Mouse (Mus musculus) retina, postnatal 1 day (tissue): ENCODE results near the gene Hhipl2.
A peak's percentile ranks its signal among the peaks of the same experiment; 100 is the strongest.
"Not testable (repeated sequence)": the region's sequence is repeated elsewhere in the genome, so short reads cannot be mapped to it uniquely, and the experiment has no call there.

ENCODE experiments used
- DNase-seq: peaks from one replicate; pipeline ENCODE4 v3.0.0-alpha.2; 2012

Hhipl2 gene

DNA sequence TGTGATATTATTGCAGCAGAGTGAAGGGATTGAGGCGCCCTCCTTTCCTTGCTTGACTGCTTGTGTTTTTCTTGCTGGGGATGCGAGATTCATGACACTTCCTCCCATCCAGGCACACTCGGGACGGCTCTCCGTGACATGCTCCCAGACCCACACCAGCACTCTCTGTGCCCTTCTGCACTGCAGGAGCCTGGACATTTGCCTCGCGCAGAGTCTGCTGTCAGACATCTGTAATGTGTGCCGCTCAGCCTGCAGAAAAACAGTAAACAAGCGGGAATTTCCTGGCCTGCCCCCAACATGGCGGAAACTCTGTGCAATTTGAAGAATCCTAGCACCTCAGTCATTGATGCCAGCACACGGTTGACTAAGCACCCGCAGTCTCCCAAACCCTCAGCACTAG, at the start of gene Hhipl2:
Gene Hhipl2 (plus strand): TSS at position 343 of the 400 bp plus-strand sequence.
- DNase-seq, result no peak

DNA sequence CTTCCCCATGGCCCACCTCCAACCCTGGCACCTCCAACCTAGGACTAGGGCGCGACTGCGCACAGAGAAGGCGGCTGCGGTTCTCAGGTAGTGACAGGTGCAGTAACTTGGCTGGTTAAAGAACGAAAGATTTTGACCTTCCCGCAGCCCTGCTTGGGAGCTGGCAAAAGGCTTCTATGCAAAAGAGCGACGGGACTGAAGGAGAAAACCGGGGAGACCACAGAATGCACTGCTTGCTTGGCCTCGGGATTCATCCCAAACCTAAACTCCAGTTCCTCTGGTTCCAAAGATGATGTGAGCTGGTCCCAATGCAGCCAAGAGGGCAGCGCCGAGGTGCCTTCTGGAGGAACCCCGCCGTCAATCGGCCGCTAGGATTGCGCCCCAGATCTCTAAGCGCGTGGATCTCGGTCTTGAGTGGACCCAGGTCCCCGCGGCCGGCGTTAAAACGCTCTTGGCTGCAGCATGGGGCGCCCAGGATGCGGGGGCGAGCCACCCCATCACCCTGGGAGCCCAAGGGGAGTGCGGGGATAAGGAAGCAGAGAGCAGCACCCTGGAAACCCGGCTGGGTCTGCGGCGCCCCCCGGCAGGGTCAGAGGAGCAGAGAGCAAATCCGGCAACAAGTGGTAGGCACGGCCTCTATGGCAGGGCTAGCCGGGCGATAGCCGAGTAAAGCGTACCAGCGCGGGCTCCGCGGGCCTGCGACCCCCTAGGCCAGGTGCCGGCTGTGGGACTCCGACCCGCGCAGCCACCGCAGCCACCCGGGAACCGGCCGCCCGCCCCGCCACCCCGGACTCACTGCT, 49.2 kb upstream of the Hhipl2 start:
- no peak for DNase-seq

DNA sequence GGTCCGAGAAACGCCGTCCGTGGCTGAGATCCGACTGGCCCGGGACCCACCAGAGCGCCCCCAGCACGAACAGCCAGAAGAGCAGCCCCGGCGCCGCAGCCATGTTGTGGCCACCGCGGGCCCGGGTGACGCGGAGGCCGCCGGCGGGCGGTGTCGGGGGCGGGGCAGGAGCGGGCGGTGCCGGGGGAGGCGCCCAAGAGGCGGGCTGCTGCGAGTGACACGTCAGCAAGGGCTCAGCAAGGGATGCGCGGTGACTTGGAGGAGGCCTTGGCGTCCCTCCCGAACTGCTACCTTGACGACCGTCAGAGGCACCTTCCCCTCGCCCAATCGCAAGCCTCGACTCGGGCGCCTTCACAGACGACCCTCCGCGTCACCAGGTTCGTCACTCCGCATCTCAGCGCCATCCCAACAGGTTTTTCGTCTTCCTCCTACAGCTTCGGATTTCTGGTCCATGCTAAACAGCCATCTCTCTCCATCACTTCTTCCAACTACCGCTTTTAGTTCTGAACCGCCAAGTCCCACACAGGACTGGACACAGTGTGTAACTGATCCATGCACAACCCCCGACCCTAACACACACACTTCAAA, 48.5 kb upstream of the Hhipl2 start, which contains the start of gene Mia3:
Gene Mia3 (minus strand): TSS at position 127 of the 588 bp plus-strand sequence.
- peak; percentile 96 for DNase-seq

DNA sequence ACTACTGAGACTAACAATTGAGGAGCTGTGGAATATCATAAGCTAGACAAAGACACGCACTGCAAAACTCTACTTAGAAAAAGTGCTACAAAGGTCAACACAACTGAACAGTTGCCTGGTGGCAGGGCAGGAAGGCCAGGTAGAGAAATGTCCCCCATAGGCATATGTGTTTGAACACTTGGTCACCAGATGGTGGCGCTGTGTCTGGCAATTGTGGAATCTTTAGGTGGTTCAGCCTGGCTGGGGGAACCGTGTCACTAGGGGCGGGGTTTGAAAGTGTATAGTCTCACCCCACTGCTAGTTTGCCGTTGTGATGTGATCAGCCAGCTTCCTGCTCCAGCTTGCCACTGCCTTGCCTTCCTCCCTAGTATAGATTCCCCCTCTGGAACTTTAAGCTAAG, 43.3 kb upstream of the Hhipl2 start:
- DNase-seq, result no peak

DNA sequence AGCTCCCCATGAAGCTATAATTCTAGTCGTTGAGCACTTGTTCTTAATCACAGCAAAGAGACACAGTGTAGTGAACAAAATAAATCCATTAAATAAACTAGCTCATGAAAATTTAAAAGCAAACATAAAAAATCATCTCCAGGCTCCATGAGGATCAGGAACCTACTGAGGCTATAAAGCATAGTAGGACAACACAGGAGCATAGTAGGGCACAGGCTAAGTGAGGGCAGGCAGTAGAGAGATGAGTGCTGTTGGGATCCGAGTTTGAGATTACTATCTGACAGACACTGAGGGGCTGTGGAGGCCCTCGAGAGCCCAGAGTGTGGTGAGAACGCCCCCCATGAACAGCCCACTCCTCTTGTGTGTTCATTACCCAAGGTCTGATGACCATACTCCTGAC, 41.0 kb upstream of the Hhipl2 start:
- DNase-seq, result no peak

DNA sequence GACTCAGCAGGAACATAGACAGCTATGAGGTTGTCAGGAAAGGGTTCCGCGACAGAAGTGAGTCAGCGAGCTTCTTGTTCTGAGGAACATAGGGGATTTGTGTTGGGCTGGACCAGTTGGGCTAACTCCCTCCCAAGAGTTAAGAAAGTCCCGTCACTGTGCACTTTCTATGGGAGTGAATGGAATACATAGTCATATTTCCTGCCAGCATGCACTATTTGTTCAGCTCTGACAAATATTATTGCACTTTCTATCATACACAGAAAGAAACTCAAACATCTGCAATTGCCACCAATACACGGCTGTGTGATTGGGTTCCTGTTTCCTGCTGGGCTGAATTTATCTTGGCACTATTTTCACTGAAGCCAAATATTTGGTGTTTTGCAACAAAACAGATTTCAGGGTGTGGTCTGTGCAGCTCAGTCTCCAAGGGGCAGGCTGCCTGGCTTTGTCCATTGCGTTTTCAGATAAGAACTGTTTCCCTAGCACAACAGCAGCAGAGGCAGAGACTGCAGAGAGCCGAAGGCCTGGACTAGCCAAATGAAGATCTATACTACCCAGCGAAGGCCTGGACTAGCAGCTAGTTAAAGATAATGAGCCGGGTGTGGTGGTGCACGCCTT, 39.6 kb upstream of the Hhipl2 start:
- no peak for DNase-seq

DNA sequence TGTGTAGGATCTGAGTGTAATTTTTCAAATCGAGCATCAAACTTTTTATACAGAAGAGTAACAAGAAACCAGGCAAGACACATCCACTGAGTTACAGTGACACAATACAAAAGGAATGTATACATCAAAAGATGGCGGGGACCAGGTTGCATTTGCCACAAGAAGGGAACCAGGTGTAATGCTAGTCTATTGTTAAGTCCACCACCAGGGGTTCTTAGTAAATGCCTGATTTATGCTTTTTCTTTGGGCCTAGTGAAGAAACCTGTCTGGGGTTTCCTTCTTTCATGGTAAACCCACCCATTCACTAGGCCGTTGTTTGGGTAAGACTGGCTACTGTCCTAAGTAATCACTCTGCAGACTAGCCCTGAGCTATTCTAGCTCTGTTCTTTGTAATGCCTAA, 38.6 kb upstream of the Hhipl2 start:
- not testable (repeated sequence) for DNase-seq

DNA sequence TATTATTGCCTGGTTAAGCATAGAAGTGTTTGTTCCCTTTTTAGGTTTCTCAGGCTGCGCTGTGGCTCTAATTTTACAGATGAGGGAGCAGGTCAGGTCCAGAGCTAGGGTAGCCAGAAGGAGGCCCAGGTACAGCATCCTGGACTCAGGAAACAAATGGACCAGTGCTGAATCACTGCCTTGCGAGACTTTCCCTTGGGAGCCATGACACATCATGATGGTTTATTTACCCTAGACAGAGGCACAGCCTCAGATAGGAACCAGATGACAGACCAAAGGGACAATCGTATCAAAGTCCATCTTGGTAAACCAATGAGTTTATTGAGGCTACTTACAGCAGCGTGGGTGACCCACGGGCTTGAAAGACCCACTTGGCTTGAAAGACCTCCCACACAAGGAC, 36.2 kb upstream of the Hhipl2 start:
- no peak for DNase-seq

DNA sequence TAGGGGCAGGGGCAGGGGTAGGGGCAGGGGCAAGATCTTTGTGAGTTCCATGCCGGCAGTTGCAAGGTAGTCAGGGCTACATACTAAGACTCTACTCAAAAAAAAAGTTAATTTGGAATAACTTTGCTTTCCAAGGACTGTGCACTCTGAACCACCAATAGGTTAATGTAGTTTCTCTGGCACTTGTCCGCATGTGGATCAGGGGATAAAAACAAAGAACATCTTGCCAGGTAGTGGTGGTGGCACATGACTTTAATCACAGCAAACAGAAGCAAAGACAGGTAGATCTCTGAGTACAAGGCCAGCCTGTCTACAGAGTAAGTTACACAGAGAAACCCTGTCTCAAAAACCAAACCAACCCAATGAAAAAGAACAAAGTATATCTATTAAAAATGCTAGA, 35.4 kb upstream of the Hhipl2 start:
- DNase-seq, result no peak

DNA sequence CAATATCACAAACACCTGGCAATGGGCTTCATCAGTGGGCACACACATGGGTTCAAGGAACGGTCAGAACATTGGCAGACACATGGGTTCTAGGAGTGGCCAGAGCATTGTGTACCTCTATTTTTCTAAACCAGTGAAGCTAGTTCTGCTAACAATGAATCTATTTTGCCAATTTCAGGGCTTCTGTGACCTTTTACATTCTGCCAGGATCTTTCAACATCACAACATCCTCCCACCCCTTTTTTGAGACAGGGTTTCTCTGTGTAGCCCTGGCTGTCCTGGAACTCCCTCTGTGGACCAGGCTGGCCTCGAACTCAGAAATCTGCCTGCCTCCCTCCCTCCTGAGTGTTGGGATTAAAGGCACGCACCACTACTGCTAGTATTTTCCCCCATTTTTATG, 30.6 kb upstream of the Hhipl2 start:
- not testable (repeated sequence) for DNase-seq

DNA sequence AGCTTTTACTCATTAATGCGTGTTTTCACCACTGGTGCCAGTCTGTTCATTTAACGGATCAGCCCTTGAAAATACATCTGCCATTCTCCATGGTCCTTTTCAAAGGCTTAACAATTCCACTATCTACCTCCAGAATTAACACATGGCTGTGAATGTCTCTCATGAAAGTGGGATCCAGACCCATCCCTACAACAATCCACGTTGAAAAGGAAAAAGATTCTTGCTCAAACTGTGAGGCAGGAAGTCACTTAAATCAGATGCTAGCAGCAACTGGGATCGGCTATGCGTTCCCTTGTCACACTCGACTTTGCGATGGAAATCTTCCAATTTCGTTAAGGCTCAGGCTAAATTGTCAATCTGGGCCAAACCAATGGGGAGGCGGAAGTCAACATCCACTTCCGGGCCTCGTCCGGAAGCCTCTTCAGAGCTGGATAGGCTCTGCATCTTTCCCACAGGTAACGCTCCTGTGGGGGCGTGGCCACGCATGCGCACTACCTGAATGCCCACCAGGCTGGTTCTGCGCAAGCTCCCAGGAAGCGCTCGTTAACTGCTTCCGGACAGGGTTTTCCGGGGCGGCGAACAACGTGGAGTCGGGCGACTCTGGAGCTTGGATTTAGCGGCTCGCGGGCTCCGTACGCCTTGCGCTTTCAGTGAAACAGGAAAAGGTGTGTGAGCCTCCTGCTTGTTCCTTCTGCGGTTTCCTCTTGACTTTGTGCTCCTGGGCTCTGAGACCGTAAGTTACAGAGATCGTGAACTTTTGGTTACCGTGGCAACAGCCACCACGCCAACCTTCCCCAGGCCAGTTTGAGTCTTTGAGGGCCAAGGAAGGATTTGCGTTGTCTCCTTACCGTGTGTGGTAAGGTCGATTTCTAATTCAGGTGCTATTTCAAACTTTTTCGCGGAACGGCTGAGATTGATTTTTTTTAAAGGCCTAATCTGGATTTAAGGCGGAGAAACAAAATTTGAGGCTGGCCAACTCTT, 29.3 kb upstream of the Hhipl2 start, which contains the start of gene Taf1a:
Gene Taf1a (plus strand): TSS at position 556 of the 981 bp plus-strand sequence.
- peak; percentile 96 for DNase-seq

DNA sequence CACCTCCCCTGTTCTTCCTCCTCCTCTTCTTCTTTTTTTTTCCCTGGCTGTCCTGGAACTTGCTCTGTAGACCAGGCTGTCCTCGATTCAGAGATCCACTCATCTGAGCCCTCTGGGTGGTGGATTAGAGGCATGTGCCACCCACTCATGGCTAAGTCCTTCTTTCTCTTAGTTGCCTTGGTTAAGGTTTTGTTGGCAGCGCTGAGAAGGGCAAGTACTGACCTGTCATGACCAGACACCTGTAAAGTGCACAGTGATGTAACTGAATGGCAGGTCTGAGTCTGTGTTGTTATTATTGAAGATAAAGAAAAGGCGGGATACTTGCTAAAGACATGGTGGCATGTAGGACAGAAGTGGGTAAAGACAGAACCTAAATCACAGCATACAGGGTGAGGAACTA, 14.6 kb upstream of the Hhipl2 start:
- DNase-seq, result no peak

DNA sequence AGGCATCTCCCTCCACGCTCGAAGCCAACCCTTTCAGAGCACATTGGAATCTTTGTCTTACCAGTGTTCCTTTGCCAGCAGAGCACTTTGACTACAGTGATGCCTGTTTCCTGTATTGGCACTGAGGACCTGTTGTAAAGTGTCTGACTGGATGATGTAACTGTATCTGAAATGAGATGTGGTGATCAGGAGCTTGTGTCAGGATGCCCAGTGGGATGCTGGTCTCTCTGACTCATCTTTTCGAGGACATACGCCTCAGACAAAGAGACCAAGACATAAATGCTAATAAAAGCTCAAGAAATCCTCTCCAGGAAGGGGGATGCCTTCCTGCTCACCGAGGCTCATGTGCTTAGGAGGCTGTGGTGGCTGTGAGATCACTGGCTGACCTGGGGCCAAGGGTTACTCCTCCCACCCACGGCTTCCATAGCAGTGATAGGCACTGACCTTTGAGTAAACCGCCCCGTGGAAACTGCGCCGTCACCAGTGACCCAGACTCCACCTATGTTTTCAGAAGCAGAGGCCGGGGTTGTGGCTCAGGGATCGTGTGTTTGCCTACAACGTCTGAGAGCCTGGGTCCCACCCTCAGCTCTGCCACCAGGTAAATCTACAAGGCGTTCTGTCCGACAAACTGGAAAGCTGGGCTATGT, 3.8 kb upstream of the Hhipl2 start:
- no peak for DNase-seq

DNA sequence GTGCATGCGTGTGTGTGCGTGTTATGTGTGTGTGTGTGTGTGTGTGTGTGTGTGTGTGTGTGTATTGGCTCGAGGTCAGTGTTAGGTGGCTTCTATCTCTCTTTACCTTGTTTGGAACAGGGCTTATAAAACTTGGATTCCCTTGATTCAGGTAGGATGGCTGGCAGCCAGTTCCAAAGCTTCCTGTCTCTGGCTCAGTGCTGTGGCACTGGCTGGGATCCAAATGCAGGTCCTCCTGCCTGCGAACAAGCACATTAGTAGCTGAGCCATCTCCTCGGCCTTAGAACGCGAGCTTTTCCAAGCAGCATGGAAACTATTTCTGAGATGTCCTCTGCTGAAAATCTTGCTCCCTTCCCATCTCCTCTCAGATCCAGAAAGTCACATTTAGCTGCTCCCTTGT, 1.7 kb downstream of the Hhipl2 start:
- DNase-seq, result no peak

DNA sequence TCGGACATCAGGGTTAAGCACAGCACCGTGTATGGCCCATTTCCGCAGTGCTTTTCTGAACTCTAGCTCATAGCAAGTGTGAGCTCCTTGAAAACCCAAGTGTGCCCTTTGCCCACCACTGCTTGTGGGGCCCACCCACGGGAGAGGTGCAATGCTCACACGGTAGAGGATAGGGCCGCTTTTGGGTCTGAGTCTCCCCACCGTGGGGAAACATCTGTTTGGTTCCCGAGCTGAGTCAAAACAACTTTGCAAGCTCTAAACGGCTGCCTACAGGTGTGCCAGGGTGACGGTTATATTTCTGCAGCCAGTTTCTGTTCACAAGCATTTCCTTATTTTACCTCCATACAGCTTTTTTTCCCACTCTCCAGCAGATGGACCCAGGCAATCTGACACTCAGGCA, 2.3 kb downstream of the Hhipl2 start:
- DNase-seq, result no peak

DNA sequence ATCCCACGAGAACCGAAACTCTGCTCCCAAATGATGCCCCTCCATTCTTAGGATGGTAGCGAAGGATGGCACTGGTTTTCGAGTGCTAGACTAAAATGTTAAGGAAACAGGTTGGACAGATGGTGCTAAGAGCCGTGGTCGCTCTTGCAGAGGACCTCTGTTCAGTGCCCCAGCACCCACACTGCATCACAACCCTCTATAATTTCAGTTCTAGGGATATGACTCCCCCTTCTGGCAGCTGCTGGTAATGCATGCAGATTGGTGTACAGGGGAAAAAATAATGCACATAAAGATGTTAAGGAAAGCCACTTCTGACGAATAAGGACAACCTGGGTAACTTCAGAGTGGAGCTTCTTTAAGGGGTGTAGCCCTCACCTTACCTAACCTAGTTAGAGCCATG, 6.1 kb downstream of the Hhipl2 start:
- DNase-seq, result no peak

DNA sequence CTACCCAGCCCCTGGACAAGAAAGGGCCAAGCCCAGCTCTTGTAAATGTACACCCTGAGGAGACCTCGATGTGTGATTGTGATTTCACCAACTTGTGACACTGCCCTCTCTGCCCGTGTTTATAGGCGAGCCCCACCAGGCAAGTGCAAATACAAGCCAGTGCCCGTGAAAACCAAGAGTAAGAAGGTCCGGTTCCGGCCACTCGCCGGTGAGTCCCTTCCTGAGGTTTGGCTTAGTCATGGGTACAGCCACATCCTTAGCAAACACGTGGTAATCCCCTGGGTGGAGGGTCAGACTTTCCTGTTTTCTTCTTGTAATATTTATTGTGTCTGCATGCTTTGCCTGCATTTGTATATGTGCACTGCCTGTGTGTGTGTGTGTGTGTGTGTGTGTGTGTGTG, 16.9 kb downstream of the Hhipl2 start:
- DNase-seq, result no peak

DNA sequence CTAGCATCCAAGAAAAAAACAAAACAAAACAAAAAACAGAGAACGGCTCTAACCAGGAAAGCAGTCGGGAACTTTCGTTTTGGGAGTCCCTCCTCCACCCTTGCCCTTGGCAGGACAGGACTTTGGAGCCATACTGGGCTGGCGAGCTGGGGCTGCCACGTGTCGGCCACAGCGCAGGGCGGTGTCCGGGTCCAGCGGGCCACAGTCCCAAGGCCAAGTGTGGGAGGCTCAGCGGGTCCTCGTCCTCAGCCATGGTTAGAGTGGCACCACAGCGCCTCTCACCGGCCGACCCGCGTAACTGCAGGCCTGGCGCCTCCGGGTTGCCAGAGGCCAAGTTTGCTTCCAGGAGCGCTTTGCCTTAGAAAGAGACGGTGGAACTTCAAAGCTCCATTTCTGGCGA, 21.0 kb downstream of the Hhipl2 start:
- peak; percentile 51 for DNase-seq

DNA sequence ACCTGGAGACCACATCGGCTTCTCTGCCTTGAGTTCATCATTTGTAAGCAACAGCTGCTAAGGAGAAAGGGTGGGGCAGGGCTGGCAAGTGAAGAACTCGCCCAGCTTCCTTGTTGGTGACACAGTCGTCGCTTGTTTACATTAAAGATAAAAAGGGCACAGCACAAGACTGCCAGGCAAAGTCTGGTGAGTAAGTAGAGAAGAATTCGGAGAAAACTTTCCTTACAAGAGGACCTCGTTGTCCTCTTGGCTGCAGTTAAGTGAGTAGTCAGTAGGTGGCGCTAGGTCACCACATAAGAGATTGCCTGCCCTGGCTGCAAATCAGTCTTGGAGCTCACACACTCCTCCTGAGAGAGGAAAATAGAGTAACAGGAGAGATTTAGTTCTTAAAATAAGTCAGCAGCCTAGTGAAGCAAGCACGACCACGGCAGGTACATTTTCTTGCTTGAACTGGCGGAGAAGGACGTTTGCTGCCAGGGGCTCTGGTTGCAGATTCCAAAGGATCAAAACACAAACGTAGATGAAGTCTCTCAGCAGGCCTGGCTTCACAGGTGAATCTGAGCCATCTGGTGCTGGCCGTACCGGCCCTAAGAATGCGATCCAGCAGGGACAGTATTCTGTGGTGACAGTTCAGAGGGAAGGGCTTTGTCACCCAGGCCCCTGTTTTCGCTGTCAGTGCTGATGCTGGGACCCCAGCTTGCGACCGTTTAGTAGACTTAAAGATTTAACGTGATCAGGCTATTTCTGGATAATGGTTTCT, 24.2 kb downstream of the Hhipl2 start:
- DNase-seq, result peak; percentile 86

DNA sequence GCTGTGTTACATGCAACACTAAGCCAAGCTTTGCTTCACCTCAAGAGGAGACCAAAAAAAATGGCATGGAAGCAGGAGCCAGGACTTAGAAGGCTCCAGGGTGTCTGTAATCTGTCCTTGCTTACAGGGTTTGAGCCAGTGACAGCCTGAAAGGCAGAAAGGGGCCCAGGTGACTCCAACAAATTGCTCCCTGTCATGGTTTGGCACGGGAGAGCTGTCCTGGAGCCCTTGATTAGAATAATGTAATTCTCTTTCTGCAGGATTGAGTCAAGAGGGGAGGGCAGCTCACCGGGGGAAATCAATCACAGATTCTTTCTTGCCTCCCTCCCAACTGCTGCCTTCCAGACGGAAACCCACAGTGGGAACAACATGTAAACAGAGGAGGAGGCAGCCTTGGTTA, 35.1 kb downstream of the Hhipl2 start:
- DNase-seq, result no peak
